ENCODE assay signal across 24 mouse cellular contexts in the genomic region with DNA sequence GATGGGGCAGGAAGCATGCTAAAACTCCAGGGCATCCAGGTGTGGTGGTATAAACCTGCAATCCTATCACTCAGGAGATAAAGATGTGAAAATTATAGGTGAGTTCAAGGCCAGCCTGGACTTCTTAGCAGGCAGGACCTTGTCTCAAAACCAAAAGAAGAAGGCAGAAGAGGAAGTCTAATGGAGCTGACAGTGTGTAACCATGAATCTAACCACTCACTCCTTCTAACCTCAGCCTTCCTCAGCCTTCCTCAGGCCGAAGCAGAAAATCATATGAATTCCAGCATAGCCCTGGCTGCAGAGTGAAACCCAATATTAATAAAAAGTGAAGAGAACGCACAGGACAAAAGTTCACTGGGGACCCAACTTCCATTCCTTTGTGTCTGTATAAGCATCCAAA.
"Had no signal": no experiment of that assay in that cellular context is flagged by ENCODE, and none has a peak within 500 bp of the region (broad histone marks: within the 10 kb centered on the region; RNA-seq: fewer than 3 reads in every experiment).

No protein-coding gene starts in this region.

- H3K4me3 ChIP-seq: heart, embryonic 10.5 days; heart, embryonic 12.5 days; hindbrain, embryonic 10.5 days; hindbrain, embryonic 12.5 days; intestine, embryonic 15.5 days; layer of hippocampus, adult 2 months; left cerebral cortex, adult 2 months; limb, embryonic 10.5 days; limb, embryonic 12.5 days had no signal

- DNase-seq: gastrocnemius, postnatal 14 days; gastrocnemius, postnatal 36 days; heart, adult 18-20 months; heart, postnatal 10 days; heart, postnatal 4 days; kidney, adult 18-20 months; kidney, postnatal 10 days; kidney, postnatal 25 days; kidney, postnatal 4 days; liver had no signal

- ATAC-seq: hindbrain, embryonic 16.5 days; inflammation-experienced regulatory T-cells, adult 6 months; intestine, embryonic 15.5 days; intestine, postnatal 0 days had no signal

- H3K36me3 ChIP-seq: heart, embryonic 10.5 days; heart, embryonic 12.5 days; hindbrain, embryonic 10.5 days; hindbrain, embryonic 12.5 days; intestine, embryonic 15.5 days; limb, embryonic 10.5 days; limb, embryonic 12.5 days had no signal

- H3K9me3 ChIP-seq: heart, embryonic 10.5 days; heart, embryonic 12.5 days; hindbrain, embryonic 10.5 days; hindbrain, embryonic 12.5 days; intestine, embryonic 15.5 days; limb, embryonic 10.5 days; limb, embryonic 12.5 days had no signal

- H3K27me3 ChIP-seq: heart, embryonic 12.5 days; intestine, embryonic 15.5 days had no signal

- H3K27ac ChIP-seq: heart, embryonic 10.5 days; hindbrain, embryonic 10.5 days; hindbrain, embryonic 12.5 days; hindbrain, embryonic 14.5 days; intestine, embryonic 15.5 days; layer of hippocampus, adult 2 months; left cerebral cortex, adult 2 months; limb, embryonic 10.5 days; limb, embryonic 12.5 days had no signal

- H3K9ac ChIP-seq: heart, embryonic 12.5 days; hindbrain, embryonic 12.5 days; hindbrain, embryonic 14.5 days; intestine, embryonic 15.5 days; limb, embryonic 12.5 days had no signal

- H3K4me1 ChIP-seq: heart, embryonic 10.5 days; heart, embryonic 12.5 days; intestine, embryonic 15.5 days had no signal

- H3K4me2 ChIP-seq: heart, embryonic 12.5 days; hindbrain, embryonic 12.5 days; hindbrain, embryonic 14.5 days; intestine, embryonic 15.5 days; limb, embryonic 12.5 days; liver, embryonic 11.5 days had no signal
